Mouse (Mus musculus): ENCODE data around the gene Ift88.

Gene Ift88

DNA sequence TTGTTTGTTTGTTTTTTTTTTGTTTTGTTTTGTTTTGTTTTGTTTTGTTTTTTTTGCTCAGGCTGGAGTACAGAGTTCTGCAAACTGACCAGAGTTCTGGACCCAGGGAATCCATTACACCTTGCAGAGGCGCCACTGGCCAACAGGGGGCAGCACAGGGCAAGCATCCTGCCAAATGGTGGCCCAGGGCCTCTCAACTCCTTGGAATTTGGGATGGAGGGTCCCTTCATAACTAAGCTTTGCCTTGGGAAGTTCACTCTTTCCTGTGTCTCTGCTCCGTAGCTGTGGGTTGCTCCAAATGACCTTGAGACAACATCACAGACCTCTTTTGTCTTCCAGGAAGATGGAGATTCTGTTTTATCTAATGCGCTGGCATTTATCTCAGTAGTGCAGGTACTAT is 109.4 kb downstream of the Ift88 start:
- no peak for DNase-seq (ENCODE audit: low spot score in 2 of 2)

DNA sequence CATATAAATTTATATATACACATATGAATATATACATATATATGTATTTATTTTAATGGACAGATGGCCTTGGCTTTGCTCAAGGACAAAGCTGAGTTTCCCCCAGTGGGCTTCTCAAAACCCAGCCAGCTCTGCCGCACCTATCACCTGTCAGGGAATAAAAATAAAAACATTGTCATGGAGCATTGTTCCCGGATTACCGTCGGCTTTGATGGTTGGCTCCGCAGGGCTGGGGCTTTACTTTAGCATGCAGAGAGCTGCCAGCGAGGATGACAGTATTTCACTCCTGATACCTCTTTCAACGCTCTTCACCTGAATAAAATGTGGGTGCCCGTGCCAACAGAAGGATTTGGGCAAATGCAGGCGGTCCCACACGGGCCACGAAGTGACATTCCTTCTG is 110.0 kb downstream of the Ift88 start:
- DNase-seq (ENCODE audit: low spot score in 2 of 2): no peak

DNA sequence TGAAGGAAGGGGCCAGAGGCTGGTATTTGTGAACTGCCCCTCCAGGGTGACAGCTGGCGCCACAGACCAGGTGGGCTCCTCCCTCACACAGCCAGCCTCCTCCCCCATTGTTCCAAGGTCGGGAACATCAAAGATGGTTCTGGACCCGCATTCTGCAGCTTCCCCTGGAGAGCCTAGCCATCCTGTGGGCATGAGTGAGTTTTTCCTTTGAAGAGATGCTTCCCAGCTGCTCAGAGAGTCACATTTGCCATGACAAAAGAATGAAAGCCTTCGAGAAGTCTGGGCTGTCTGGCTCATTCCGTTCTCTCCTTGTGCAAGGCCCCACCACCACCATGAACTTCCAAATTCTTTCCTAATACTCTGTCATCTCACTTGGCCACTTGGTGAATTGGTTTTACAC is 110.5 kb downstream of the Ift88 start:
- no peak for DNase-seq (ENCODE audit: low spot score in 2 of 2)

DNA sequence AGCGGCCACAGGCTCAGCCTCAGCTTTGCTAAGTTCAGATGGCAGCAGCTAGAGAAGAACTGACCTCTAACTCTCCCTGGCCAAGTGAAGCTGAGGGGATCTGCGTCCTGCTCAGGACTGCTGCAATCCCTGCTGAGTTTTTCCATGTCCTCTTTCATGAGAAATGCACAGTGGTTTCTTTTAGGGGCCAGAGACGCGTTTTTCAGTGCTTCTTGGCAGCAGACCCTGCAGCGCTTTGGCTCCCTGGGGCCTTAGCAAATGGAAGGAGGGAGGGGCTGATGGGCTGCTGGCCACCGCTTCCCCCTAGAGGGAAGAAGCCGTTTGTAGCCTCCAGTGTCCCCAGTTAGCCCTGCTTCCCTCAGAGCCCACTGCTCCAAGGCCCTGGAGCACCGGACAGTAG is 111.1 kb downstream of the Ift88 start:
- no peak for DNase-seq (ENCODE audit: low spot score in 2 of 2)

DNA sequence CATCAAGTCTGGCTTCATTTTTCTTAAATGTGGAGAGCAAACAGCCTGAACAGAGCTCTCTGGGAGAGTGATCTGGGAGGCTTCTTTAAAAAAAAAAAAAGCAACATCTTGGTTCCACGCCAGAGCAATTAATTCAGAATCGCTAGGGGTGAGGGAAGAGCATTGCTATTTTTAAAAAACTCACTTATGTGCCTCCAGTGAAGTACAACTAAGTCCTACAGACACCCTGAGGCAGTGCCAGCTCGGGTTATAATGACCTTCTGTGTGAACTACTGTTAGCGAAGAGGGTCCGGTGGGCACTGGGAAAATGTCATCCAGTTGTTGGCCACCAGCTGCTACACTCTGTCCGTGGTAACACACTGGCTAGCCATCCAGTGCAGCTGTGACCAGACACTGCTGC is 111.8 kb downstream of the Ift88 start:
- DNase-seq (ENCODE audit: low spot score in 2 of 2): no peak

DNA sequence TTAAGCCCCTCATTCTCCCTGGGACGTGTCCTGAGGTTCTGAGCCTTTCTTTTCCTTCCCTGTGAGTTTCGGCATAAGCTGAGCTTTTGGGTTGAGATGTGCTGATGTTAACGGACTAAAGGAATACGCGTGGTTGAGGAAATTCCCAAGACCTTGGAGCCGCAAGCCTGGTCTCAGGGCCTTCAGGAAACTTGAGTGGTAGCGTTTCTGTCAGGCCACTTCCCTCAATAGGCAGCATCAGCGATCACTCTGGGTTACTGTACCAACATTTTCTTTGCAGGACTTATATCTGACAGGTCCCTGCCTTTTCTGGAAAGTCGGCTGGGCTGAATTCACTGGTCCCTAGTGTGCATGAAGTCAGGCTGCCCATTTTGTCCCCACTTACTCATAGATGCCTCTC is 113.0 kb downstream of the Ift88 start:
- no peak for DNase-seq (ENCODE audit: low spot score in 2 of 2)

DNA sequence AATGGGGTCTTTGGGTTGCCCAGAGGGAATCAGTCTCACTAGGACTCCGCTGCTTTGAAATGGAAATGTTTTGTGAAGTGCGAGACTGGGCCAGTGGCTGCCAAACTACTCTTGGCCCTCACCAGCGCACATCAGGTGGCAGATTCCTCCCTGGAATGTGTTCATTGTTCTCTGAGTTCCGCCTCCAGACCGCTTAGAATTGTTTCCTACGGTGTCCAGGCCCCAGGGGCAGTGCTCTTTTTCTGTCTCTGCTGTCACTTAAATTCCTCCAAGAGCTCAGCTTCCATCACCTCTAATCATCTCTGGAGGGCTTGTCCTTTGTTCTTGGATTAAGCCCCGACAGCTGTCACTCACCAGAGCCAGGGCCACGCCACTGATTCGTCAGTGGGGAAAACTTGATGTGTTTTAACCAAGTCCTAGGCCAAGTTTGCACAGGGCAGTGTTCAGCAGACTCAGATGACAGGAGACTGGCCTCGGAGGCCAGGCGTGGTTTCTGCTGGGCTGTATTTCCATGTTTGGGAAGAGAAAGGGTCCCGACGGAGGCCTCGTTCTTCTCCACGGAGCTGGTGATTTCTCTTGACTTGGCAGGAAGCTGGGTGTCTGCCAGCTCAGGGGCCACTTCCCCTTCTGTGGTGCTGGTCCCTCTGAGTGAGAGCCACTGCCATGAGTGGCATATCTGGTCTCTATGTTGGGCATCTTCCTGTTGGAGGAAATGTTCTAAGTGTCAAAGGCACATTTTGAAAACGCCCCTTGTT is 113.6 kb downstream of the Ift88 start:
- no peak for DNase-seq (ENCODE audit: low spot score in 2 of 2)

DNA sequence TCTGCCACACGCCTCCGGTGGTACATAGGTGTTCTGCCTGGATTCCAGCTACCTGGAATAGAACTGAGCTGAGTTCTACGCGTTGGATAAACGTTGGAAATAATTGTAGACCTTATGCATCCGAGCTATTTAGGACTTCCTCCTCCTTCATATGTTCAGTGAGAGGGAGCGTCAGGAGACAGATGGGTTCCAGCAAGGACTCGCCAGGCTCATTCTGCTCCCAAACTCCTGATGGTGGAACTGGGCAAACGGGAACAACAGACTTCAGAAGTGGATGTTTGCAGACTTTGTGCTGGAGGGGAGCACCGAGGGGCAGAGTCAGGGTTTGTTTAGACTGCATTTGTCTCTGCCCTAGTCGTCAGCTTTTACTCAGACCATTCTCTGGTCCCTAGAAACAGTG is 116.8 kb downstream of the Ift88 start:
- DNase-seq (ENCODE audit: low spot score in 2 of 2): no peak

DNA sequence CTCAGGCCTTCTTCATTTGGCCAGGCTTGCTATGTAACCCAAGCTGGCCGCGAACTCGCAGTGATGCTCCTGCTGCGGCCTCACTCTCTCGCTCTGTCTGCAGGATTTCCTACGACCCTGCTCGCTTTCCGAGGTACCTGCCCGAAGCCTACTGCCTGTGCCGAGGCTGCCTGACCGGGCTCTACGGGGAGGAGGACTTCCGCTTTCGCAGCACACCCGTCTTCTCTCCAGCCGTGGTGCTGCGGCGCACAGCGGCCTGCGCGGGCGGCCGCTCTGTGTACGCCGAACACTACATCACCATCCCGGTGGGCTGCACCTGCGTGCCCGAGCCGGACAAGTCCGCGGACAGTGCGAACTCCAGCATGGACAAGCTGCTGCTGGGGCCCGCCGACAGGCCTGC is 118.4 kb downstream of the Ift88 start:
- no peak for DNase-seq (ENCODE audit: low spot score in 2 of 2)

DNA sequence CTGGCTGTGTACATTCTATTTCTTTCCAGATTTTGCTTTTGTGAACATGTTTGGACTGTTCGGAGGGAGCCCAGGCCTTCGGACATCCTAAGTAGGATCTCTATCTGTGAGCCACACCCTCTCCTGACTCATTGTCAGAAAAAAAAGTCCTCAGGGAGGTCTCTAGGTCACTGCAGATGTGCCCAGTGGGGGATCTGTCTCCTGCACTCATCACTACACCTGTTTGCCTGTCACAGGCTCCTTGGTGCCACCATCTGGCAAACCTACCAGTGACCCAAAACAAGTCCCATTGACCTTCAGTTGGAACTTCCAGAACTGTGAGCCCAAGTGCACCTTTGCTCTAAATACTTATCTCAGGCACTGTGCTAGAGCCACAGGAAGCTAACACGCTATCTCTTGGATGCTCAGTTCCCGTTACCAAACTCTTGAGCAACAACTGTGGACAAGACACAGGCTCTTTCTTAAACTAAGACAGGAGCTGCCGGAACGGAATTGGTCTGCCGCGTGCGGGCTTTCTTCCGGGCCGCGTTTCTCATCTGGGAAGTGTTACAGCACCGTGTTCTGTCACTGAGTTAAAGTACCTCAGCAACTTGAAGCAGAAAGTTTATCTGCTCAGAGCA is 119.7 kb downstream of the Ift88 start:
- no peak for DNase-seq (ENCODE audit: low spot score in 2 of 2)

DNA sequence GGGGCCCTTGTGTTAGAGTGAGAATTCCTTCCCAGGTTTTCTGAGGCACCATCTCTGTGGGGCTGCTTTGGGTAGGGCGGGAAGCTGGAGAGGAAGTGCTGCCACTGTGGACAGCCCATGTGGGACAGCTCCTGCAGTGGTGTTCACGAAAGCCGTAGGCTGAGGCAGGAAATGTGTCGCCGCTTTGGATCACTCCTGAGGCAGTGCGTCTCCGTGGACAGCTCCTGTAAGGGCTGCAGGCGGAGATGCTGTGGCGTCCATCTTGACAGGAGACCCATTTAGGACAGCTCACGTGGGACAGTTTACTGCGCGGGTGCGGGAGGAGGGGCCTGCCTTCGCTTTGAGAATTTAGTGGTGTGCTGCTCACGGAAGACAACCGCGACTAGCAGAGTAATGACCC is 121.7 kb downstream of the Ift88 start:
- DNase-seq (ENCODE audit: low spot score in 2 of 2): no peak

DNA sequence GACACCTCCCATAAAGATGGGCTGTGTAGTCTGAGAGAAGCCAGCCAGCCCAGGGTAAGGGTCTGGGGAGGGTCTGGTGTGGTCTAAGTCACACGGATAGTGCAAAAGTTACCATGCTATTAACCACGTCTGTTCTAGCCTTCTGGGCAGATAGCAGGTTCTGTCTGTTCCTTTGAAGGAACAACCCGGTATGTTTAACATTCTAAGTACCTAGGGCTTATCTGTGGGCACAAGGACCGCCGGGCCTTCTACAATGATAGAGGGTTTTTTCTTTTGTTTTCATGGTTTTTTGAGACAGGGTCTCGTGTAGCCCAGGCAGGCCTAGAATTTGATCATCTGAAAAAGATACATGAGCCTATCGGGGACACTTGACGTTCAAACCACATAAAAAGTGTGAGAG is 122.3 kb downstream of the Ift88 start:
- DNase-seq (ENCODE audit: low spot score in 2 of 2): no peak

DNA sequence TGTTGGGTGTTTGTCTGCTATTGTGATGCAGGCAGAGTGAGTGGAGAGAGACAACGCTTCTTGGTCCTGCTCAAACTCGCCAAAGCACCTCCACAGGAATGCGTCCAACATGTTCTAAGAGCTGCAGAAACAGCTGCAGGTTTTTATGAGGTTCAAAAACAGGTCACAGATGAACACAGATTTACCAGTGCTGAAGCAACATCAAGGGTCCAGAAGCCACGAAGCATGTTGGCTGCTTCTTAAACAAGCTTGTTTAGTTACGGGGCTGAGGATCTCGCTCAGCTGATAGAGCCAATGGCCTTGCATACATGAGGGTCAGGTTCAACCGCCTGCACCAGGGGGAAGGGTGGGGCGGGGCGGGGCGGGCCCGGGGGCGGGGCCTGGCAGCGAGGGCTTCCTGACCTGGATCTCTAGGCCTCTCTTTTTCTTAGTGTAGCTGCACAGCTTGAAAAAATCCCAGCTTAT is 122.7 kb downstream of the Ift88 start:
- no peak for DNase-seq (ENCODE audit: low spot score in 2 of 2)

DNA sequence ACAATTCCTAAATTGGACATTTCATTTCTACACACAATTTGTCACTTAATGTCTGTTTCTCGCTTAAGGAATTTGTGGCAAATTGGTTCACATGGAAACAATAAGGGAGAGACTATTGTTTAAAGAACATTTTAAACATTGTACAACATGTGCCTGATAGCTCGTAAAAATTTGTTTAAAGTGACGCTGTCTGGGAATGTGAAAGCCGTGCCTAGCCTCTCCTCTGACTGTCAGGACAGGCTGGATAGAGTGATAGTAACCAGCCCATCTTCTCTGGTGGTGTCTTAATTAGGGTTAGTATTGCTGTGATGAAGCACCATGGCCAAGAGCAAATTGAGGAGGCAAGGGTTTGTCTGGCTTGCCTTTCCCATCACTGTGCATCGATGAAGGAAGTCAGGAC is 123.2 kb downstream of the Ift88 start:
- DNase-seq (ENCODE audit: low spot score in 2 of 2): no peak

DNA sequence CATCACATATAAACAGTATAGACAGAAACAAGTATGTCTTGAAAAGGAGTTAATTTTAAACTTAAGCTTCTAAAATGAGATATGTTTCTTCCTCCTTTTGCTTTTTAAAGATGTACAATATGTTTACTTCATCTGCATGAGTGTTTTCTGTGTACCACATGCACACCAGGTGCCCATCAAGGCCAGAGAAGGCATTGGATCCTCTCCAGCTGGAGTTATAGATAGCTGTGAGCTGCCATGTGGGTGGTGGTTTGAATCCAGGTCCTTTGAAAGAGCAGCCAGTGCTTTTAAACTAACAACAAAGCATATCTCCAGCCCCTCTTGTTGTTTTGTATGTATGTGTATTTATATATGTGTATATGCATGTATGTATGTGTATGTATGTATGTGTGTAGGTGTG is 129.1 kb downstream of the Ift88 start:
- DNase-seq (ENCODE audit: low spot score in 2 of 2): no peak

DNA sequence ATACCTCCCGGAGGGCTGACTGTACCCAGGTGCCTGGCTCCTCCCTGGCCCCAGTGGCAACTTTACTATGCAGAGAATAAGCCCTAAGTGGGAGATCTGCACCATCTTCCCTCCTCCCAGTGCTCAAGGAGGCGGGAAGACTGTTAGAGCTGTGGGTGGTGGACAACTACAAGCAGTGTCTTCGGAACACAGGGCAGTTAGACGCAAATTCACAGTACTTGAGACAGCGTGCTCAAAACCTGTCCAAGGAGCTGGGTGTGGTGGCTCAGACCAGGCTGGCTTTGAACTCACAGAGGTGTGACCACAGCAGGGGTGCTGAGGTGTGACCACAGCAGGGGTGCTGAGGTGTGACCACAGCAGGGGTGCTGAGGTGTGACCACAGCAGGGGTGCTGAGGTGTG is 130.6 kb downstream of the Ift88 start:
- no peak for DNase-seq (ENCODE audit: low spot score in 2 of 2)

DNA sequence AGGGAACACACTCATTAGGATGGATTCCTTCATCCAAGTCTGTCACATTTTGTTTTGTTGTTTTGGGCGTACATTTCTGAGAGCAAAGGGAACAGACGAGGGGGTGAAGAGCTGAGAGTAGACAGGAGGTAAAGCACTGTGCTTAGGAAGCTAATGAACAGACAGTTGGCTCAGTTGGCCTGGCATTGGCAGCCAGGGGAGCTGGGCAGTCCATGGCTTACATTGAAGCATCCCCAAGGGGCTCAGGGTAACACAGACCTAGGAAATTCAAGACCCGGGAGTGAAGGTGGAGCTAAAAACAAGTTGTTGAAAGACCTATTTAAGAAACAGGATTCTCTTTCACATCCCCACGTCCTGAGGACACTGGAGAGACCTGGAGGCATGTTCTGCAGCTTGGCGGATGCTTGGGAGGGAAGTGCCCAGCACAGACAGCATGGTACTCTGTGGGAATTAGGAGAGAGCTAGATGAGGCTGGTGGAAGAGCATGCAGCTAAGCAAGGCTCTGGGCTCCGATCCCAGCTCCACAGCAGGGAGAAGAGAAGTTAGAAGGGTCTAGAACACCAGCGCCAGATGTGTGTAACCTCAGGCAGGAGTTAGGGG is 131.7 kb downstream of the Ift88 start:
- DNase-seq (ENCODE audit: low spot score in 2 of 2): no peak

DNA sequence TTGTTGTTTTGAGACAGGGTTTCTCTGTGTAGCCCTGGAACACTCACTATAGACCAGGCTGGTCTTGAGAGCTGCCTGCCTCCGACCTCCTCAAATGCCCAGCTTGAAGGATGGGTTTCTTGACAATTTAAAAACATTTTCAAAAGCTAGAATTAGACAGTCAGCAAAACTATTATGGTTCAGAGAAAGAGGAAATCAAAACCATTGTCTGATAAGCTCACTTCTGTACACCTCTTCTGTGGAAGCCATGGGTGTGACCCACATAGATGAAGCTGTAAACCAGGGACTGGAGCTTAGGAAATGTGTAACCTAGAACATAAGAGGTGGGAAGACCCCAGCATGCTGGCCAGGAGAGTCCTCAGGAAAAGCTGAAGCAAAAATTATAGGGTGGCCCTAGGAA is 133.1 kb downstream of the Ift88 start:
- no peak for DNase-seq (ENCODE audit: low spot score in 2 of 2)

DNA sequence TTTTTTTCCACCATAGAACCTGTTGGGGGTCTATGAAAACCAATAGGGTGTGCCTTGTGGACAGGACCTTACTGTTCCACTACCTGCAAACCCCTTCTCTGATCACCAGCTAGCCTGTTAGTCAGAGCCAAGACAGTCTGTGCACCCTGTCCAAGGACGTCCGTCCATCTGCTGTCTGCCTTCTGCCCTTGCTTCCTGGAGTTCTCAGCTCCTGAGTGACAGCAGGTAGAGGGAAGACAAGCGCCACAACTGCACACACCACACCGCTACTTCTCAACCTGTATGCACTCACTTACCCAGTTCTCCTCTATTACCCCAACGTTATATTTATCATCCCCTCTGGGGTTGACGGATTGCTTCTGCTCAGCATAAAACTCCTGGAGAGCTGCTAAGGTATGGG is 141.8 kb downstream of the Ift88 start:
- no peak for DNase-seq (ENCODE audit: low spot score in 2 of 2)

All from frontal cortex, postnatal 10 days (tissue).